Mouse (Mus musculus) WW6 (cell line): Measurements from ENCODE around the gene Ell2.
A peak's percentile ranks its signal among the peaks of the same experiment; 100 is the strongest.

Experiments used
- DNase-seq: peaks from one replicate; pipeline ENCODE4 v3.0.0-alpha.2; 2013; ENCODE audit warnings: low read depth, low spot score

The Ell2 gene

DNA sequence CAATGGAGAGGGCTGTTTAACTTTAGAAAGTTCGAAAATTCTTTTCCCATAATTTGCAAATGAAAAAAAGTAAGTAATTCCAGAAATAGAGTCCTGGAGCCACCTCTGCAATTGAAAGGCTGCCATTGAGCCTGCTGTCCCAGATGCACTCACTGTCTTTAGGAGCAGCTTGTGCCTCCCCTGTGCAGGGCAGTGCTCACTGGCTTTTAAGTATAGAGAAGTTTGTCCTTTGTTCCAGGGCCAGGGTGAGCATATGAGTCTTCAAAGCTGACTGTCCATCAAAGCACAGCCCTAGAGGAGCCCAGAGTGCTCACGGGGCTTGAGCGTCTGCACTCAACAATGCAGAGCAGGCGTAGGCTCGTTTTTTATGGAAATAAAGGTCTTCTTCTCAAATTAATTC lies 59.7 kb downstream of the Ell2 start:
- no peak for DNase-seq

DNA sequence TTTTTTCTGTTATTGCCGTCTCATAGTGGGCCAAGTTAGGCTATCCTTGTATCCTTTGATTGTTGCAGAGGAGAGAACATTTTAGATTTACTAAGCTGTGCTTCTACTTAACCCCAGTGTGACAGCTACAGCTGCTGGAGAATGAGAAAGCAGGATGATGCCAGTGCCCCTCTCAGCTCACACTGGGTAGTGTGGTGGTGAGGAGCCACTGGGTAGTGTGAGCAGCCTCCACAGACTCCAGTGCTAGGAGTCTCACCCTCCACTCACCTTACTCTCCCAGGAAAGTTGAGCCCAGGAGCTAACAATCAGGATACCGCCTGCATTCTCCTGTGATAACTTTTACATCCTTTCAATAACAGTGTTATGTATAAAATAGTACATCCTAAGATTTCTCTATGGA lies 60.4 kb downstream of the Ell2 start:
- no peak for DNase-seq

DNA sequence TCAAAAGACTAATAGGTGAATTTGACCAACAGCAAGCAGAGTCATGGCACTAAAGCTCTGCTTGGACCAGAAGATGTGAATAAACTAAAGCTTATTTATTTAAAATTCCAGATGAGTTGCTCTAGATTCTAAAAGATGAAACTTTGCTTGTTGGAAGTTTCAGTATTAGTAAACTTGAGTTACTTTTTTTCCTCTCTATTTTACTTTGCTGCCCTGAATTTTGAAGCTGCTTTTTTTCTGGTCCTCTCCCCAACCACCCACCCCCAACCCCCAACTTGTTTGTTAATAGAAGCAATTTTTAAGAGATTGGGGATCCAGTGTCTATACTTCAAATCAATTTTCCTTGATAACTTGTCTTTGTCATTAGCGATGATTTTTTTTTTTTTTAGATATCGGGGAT lies 64.2 kb downstream of the Ell2 start:
- no peak for DNase-seq

DNA sequence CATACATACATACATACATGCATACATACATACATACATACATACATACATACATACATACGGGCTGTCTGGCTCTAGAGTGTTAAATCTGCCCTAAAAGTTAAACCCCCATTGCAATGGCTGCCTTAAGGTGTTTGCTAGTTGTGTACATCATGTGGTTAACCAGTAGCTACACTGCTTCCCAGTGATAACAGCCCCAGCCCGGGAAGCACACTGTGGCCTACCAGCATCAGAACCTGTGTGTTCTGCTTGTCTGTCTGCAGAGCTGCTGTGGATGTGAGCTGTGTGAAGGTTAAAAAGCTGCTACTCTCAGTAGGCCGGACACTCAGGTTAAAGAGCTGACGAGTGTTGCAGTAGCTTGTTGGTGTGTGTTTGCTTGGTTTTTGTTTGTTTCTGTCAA lies 64.8 kb downstream of the Ell2 start:
- no peak for DNase-seq

DNA sequence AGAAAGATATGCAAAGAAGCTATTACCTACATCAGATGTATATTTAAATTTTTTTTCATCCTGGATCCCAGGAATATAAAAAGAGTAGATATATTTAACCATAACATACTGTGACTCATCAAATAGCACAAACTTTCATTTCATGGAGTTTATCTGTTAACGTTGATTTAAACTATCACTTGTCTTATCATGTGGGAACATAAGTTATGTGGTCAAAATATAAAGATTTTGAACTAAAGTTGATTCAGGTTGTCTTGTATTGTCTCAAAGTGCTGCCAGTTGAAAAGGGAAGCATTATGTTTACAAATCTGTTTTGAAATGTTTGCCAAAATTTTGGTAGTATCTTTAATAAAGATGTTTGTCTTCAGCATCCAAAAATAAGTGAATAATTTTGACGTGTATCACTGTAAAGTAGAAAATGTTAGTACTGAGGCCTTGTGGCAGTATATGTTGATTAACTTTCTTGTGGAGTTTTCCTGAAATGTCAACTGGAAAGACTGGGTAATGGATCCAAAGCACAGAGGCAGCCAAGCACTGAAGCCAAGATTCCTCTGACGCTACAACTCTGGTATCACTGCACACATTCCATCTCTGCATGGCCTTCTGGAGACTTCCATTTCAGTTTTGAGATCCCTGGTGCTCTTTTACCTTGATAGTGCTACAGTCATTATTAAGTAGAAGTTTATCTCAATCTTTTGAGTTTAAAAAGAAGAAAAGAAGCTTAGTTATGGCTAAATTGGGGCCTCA lies 65.6 kb downstream of the Ell2 start:
- DNase-seq = no peak

DNA sequence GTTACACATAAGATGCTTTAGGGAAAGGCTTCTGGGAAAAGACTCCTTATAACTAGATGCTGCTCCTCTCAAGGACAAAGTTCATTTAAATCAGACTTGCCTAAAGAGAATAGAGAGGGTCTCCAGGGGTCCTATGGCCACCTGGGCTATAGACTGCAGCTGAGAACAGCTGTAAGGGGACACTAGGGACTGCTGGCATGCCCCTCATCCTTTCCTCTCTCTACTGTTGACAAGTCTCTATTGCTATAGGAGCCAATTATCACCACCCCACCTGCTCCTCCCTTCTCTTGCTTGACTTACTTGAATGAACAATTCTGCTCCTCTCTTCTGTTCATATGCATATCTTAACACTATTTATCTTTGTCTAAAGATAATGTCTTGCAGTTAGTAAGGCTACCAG lies 69.4 kb downstream of the Ell2 start:
- no peak for DNase-seq

DNA sequence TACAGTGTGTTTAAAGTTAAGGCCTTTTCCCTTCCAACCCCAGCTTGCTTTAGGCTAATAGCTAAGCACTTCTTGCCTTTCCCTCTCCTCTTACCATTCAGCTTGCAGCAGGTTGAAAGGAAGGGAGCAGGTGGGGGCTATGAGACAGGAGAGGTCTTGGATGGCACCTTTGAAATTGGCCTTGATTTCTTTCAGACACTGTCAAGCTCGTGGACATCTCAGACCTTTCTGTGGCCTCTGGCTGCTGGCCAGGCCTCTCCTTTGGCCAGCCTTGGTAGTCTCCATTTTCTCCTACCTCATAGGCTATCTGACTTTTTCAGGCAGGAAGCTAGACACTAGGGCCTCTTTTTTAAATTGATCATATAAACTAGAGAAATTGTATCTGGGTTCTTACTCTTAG lies 70.1 kb downstream of the Ell2 start:
- DNase-seq = no peak

DNA sequence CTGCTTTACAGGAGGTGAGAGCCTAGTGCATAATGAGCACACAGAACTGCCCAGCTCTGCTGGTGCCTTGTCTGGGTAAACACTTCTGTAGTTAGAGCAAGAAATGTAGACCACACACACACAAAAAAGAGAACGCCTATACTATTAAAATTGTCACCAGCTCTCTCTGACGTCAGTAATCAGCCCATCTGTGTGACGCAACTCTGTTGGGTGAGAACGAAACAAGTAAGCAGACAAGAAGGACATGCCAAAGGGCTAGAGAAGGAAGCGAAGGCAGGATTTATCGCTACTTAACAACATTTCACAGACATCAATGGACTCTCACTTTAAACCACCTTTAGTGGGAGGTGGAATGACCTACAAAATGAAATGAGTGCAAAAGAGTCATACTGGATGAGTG lies 71.6 kb downstream of the Ell2 start:
- DNase-seq = no peak

DNA sequence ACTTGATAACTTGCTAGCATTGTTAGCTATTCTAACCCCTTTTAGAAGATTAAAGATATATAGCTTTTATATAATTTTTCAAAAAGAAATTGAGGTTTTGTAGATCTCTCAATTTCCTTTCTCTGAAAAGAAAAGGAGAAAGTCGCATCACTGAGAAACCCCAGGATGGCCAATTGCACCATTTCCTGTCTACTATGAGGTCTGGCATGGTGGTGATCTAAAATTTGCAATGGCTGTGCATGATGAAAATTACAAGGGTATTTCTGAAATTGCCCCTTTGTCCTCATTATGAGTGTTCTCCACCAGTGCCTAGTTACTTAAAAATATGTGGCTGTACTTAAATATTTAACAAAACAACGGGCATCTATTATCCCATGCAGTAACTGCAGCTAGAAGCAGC lies 72.6 kb downstream of the Ell2 start:
- DNase-seq = no peak

DNA sequence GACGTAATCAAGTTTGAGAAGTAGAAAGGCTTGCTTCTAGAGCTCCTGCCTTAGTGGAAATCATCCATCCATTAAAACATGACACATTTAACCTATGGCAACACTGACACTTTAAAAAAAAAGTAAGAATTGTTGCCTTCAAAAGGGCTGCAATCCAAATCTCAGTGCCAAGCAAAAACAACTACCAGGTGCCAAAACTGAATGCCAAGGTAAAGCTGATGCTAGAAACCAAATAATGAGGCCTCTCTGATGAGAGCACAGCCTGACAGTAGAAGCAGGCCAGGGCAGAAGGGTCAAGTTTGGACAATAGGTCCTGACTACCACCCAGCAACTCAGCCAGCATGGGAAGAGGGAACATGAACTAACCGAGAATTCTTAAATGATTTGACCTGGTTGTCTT lies 73.5 kb downstream of the Ell2 start:
- DNase-seq = no peak

DNA sequence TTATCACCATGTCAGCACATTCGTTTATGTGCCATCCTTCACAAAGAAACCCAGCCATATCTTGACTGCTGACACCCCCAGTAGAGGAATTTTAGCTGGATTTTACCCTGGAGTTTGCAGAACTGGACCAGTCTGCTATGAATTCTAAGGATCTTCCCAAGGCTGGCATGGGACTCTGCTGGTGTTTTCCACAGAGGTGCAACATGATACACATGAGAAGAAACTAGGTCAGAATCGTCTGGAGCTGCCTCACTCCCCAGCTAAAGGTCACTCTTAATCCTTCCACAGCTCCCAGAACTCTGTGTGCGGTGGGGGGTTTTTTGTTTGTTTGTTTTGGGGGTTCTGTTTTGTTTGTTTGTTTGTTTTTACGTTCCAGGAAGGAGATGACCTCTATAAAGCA lies 79.2 kb downstream of the Ell2 start:
- no peak for DNase-seq

DNA sequence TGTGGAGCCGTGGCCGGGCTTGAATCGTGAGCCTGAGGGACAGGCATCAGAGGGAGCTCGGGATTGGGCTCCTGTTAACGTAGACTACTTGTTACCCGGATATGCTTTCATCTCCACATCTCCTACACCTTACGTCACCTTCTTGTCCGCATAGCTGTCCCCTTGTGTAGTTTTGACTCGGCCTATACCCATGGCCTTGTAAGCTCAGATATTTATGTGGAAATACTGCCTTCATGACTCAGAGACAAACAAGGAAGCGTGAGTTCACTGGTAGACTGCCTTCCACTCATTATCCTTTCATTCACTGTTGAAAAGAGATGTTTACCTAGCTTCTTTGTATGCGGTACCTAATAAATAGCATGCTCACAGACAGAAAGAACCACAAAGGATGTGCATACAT lies 79.7 kb downstream of the Ell2 start:
- DNase-seq = no peak

DNA sequence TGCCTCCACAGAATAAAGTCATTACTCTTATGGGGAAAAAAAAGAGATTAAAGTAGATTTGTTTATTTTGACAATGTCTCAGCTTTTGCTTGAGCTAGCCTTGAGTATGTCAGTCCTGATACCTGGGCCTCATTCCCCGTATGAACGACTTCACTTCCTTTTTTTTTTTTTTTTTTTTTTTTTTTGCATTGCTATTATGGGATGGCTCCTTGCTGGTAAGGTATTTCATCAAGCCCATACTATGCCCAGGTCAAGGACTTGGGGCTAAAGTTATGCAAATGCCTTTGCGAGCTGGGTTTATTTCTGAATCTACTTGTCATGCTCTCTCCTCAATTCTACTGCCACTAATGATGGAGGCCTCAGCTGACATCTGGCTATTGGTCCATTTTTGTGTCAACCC lies 80.8 kb downstream of the Ell2 start:
- DNase-seq = no peak

DNA sequence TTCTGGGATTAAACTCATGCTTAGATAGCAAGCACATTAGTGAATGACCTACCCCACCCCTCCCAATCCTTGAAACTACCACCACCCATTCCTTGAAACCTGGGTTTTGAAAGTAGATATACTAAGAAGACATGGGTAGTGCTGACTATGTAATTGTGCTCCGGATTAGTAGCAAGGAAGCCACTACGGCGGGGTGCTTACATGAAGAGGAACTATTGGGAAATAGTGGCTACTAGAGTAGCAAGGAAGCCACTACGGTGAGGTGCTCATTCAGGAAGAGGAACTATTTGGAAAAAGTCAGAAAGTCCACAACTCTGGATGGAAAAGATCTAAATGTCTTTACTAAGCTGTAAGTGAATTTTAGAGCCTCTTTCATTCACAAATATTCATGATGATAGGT lies 81.6 kb downstream of the Ell2 start:
- DNase-seq = no peak

DNA sequence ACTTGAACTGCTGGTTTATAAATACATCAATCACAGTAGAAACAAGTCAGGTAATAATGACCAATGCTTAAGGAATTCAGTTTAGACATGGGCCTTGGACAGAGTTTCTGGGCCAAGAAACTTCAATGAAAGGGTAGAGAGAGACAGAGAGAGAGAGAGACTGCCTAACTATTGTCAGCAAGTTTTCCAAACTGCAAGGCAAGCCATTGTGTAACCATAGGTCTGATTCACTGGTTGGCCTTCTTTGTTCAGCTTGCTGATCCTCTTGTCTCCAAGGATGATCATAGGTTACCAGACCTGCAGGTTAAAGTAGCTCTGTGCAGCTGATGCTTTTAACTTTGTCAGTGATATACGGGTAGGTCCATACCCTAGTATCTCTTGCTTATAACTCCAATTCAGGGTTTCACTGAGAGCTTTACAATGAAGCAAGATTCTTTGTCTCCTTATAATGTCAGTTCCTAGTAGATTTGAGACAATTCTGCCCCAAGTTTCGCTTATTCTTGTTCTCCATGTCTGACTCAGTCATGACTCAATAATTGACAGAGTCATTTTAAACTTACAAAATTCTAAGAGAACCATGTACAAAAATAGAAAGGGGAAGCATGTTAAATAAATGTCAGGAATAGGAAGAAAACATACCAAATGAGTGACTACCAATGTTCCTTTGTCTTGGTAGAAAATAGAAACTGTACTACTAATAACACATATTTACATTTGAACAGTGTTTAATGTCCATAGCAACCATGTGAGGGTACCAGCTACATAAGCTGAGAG lies 82.7 kb downstream of the Ell2 start:
- no peak for DNase-seq

DNA sequence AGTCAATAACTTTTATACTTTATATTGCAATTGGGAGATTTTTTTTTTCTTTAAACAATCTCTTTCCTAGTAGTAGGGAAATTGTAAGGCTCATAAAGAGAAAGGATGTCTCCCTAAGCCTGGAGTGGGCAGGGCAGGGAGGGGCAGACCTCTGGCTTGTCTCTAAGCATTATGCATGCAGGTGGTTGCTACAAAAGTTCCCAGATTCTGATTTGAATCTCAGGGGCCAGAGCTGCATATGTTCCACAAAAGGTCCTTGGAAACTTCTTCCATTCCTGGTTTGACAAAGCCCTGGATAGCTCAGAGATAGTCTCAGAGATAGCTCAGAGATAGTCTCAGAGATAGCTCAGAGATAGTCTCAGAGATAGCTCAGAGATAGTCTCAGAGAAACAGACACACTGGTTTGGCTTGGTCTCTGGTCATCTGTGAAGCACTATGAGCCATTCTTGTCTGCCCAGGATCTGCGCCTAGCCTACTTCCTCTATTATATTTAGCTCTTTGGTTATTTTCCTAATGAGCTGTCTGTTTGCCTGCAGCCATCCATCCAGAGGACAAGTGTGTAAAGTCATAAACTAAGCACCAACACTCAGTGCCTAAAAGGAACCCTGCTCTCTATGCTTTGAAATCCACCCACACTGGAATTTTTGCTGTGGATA lies 84.1 kb downstream of the Ell2 start:
- no peak for DNase-seq

DNA sequence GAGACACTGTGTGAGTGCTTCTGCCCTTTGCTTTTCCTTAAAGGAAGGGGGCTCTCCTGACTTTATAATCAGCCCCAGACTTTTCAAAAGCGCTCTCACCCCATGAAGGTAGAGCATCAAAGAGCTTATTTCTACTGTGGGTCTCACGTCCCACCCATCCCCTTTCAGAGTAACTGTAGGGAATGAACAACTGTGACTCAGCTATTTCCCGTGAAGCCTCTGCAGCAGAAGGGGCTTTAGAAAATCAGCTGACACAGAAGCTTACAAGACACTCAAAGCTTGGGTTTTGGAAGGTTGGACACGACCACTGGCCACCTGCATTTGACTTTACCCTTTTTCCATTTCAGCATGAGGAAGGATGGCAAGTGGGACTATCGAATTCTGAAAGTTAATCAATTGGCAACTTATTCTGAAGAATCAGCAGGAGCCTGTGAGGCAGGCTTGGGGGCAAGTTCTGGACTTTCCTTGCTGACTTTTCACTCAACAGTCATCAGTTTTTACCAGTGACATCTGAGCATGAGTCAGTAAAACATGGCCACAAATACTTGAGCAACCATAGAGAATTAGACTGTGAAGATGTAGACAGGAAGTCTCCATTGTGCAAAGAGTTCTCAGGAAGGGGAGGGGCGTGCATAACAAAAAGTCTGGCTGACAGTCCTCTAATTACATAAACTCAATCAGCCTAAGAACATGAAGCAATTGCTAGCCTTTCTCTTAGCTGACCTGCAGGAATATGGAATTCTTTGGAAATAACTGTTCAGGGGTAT lies 87.5 kb downstream of the Ell2 start:
- no peak for DNase-seq

DNA sequence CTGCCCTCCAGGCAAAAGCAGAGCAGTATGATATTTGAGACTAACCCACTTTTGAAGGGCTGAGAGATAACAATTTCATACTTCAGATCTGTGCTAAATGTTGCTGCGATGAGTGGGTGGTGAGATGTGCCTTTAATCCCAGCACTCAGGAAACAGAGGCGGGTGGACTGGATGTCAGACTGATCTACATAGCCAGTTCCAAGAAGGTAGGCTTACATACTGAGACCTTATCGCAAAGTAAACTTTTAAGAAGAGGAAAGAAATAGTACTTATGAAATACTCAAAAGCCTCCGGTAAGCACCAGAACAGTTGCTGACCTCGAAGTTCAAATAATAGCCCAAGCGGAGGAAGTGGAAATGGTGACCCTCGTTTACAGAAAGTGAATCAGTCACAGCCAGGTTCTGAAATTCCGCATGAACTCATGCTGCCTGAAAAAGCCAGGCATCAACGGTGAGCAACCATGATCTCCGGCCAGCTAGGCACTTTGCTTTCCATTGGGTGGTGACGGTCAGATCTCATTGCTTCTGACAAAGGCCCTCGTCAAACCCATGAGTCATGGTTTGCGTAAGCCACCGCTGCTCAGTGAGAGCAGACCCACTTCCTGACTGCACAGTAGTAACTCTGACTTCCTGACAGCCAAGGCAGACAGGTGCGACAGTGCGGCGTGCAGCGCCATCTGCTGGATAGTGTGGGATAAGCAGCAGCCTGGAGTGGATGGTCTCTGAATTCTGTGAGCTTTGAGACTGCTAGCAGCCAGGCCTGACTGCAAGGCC lies 91.0 kb downstream of the Ell2 start:
- DNase-seq = peak; percentile 72

DNA sequence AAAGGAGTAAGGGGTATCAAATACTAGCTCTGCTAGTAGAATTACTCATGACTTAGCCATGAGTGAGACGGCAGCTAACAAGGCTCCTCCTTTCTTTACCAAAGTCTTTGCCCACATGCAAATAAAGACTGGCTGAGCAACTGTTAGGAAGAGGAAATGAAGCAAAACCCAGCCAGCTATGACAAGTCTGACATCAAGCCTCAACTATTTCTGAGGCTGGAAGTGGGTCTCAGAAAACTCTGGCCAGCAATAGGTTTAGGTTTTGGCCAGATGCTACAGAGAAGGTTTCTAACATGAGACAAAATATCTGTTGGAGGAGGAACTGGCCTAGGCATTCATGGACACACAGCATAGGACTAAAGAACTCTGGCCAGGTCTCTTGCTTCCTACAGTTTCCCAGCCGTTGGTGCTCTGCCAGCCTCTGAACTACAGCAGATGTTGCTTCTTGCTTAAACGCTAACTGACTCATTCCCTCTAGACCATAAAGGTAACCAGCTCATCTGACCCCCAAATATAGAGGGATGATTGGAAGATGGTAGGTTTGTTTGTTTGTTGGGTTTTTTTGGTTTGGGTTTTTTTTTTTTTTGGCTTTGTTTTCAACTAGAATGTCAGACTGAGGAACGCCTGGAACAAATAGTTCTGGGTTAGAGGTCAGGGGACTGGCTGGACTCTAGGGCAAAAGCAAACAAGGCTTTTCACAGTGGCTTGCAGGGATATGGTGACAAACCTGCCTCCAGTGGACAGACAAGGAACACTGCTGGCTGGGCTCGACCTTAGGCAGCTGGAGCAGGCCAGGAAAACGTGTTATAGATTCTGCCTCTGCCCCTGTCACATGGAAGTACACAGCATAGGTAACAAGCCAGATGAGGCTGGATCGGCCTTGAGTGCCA lies 92.1 kb downstream of the Ell2 start:
- DNase-seq = no peak

DNA sequence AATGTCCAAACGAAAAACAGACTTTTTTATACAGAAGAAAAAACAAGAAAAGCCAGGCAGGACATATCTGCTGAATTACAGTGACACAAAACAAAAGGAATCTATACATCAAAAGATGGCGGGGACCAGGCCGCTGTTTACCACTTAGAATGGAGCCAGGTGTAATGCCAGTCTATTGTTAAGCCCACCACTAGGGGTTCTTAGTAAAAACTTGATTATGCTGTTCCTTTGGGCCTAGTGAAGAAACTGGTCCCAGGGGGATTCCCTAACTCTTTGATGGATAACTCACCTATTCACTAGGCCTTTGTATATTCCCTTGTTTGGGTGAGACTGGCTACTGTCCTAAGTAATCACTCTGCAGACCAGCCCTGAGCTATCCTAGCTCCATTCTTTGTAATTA lies 92.9 kb downstream of the Ell2 start:
- no peak for DNase-seq
